Mouse (Mus musculus) hindlimb bud, embryonic 11.5 days (tissue): ENCODE data around the gene Emc1.
A peak's percentile ranks its signal among the peaks of the same experiment; 100 is the strongest.

Experiments used
- DNase-seq: peaks from one replicate; pipeline ENCODE4 v3.0.0-alpha.2; 2012; ENCODE audit warnings: low read depth, low spot score; ENCODE audit errors: extremely low spot score

Emc1 gene

DNA sequence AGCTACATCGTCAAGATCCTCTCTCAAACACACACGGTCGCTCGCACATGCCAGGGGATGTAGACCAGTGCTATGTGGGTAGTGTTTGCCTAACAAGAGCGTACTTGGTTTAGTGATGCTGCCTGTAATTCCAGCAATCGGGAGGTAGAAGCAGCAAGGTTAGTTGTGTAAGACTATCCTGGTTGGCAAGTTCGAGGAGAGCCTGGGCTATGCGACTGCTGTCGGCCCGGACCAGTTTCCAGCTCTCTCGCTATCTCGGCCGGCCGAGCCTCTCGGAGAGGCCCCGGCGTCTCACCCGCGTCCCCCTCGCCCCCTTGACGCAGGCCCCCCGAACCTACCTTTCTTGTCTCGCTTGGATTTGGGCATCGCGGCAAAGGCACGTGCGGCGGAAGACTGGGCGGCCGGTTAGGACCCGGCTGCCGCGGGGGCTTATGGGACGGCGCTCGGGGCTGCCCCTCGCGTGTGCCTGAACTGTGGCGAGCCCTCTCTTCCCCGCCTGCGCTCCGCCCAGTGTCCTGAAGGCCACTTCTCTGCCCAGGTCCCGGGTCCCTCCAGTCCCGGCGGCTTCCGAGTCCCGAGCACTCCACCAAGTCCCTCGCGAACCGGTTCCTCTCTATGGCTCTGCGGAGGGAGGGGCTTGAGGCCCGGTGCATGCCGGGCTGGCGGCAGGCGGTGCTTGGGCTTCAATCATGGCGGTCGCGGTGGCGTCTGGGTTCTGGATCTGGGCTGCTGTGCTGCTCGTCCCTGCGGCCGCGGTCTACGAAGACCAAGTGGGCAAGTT lies at the start of gene Emc1, which contains the start of the genes Mrto4 and Ubr4:
Emc1 (plus strand) TSS at position 657 of the 781 bp plus-strand sequence.
Mrto4 (minus strand) TSS at position 646 of the 781 bp plus-strand sequence.
Ubr4 (plus strand) TSS at position 679 of the 781 bp plus-strand sequence.
- DNase-seq, result no peak

DNA sequence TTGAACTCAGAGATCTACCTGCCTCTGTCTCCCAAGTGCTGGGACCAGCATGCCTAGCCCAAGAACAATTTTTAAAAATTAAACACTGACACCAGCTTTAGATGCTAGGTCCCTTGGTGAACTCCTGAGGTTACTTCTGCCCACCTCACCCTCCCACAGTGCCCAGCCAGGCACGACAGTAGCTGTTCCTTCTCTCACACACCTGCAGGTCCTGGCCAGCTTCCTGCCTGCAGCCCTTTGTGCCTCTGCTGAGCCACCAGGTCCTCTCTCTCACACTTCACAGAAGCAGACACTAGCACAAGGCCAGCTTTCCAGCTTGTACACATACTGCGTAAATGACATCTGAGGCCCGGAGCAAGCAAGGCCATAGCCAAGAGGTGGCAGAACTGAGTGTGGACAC lies 46.9 kb upstream of the Emc1 start:
- no peak for DNase-seq

DNA sequence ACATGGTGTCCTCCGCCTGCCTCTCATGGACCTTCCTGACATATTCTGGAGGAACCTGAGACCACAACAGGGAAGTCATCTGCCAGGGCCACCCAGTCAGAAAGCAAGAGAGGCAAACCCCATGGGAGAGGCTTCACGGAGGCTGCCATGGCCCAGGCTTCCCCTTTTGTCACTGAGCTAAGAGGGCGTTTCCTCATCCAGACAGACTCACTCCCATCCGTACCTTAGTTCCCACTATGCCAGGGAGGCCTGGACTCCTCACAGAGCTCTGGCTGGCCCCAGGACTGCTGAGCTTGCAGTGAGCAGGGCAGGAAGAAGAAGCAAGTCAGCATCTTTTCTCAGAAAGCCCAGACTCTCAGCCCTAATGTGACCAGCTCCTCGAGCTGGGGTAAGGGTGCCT lies 44.5 kb upstream of the Emc1 start:
- DNase-seq, result no peak

DNA sequence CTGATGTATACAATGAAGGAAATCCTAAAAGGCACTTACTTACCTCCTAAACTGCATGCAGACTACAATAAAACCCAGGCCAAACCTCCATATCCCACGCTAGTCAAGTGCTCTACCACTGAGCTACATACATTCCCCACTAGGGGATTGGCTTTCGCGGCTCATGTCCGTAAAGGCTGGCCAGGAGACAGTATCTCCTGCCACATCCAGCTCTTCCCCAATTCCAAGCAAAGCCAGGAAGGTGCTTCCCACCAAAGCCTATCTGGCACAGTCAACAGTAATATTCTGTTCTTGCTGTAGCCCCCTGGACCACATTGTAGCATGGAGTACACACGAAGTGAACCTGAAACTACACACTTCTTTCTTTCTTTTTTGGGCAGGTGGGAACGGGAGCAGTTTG lies 42.7 kb upstream of the Emc1 start:
- no peak for DNase-seq

DNA sequence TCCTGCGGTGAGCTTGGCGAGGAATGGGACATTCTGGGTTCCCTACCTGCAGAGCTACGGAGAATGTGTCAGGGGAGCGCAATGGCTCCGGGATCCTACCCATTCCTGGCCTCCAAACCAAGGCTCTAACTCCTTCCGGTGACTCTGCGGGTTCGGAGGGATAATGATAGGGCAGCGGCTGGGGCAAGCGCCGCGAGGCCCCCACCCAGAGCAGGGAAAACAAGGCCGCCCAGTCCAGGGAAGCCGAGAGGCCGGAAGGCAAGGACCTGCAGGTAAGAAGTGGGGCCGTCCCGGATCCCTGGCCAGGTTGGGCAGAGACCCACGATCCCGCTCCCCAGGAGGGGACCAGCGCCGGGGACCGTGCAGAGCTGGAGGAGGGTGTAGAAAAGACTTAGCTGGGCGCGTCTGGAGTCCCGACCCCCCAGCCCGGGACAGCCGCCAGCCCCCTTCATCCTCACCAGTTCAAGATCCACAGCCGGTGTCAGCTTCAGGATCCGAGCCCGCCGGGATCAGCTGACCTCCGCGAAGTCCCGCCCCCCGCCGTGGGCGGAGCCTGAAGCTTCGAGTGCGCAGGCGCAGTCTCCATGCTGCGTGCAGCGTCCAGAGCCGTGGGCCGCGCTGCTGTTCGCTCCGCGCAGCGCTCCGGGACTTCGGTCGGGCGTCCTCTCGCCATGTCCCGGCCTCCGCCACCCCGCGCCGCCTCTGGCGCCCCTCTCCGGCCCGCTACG lies 42.1 kb upstream of the Emc1 start, which contains the start of the genes Pqlc2 and Akr7a5:
Pqlc2 (minus strand) TSS at position 538 of the 728 bp plus-strand sequence.
Akr7a5 (plus strand) TSS at position 574 of the 728 bp plus-strand sequence.
- DNase-seq, result peak; percentile 77

DNA sequence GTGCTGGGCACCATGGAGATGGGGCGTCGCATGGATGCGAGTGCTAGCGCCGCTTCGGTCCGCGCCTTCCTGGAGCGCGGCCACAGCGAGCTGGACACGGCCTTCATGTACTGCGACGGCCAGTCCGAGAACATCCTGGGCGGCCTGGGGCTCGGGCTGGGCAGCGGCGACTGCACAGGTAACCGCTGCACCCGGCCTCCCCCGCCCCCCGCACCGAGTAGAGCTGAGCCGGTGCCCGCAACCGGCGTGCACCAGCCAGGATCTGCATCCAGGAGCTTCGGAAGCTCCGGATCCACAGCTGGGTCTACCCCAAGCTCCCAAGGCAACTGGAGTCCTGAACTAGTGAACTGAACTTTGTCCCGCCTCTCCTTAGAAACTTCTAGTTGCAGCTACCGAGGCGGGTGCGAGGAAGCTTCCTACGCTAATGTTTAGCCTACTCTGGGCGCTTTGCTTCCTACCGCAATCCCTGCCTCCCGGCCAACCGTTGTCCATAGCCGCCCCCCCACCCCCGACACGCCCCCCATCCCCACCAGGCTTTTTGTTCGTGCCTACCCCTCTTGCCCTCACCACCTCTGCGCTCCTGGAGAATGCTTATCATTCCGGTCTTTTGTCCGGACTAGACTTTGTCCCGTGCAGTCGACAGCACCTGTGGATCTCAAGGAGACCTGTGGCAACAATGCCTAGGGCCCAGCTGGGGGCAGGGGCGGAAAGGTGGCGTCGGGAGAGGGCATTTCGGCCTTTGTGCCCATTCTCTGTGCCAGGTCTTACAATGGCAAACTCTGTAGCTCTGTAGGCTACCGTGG lies 41.3 kb upstream of the Emc1 start:
- no peak for DNase-seq

DNA sequence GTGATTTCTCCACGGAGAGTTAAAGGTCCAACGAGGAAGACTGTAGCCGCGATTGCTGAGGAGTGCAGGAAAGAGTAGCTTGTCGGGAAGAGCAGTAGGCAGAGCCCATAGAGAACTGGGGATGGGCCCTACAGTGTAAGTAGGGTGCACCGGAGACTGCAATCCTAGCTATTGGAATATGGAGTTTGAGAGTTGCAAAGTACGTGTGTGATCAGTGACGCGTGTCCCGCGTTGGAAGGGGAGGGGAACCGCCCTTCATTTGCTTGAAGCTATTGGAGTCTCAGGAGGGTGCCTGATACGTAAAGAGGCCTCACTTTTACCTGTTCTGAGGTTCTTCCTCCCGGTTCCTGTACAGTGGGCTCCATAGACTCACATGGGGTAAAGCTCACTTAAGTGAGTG lies 40.7 kb upstream of the Emc1 start:
- DNase-seq, result no peak

DNA sequence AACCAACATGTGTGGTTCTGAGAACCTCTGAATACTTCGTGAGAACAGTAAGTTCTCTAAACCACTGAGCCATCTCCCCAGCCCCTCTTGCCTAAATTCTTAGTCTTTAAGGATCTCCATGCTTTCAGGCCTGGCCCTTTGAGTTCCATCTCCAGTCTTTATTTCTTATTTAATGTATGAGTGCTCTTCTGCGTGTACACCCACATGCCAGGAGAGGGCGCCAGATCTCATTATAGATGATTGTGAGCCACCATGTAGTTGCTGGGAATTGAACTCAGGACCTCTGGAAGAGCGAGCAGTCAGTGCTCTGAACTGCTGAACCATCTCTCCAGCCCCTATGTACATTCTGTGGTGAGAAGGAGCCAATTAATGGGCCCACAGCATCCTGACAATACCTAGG lies 39.8 kb upstream of the Emc1 start:
- DNase-seq, result no peak

DNA sequence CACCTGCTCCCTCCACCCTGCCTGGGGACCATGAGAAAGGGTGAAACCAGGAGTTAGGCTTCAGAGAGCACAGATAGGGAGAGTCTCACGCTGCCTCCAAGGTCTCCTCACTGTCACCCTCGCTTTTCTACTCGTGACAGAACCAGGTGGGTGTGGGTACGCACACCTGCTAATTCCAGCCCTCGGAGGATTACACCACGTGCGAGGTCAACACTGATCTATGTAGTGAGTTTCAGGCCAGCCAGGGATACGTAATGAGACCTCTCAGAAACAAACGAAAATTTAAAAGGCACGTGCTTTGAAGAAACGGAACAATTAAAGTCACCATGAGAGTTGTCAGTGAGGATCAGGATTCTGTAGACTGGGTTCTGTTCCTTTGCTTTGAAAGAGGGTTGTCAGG lies 33.9 kb upstream of the Emc1 start:
- no peak for DNase-seq

DNA sequence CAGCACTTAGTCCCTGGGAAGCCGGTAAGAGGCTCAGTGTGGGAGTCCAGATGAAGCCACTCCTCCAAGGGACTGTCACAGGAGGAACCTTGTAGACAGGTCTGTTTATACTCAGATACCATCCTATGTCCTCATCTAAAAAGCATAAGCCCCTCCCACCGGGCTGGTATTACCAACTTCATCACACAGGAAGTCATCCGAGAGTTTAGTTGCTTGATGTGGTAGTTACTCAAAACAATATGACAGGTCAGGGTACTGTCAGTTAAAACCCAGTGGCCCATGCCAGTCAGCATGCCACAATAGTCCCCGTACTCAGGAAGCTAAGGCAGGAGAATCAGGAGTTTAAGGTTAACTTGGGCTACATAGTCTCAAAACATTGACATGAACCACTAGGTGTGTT lies 32.6 kb upstream of the Emc1 start:
- DNase-seq, result no peak

DNA sequence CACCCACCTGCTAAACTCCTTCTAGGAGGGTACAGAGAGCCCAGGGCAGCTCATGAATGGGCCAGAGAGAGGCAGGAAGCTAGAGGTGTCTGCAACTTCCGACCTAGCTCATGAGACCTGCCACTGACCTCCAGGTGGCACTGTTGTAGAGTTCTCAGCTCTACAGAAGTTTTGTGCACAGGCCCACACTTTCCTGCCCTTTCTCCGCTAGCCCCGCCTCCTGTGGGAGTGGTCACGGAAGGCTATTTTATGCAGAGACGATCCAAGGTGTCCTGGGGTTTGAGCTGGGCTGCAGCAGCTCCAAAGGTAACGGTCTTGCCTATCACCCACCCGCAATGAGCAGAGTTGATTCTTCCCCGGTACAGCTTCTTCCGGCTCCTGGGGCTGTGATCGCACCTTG lies 21.8 kb upstream of the Emc1 start:
- DNase-seq, result peak; percentile 66

DNA sequence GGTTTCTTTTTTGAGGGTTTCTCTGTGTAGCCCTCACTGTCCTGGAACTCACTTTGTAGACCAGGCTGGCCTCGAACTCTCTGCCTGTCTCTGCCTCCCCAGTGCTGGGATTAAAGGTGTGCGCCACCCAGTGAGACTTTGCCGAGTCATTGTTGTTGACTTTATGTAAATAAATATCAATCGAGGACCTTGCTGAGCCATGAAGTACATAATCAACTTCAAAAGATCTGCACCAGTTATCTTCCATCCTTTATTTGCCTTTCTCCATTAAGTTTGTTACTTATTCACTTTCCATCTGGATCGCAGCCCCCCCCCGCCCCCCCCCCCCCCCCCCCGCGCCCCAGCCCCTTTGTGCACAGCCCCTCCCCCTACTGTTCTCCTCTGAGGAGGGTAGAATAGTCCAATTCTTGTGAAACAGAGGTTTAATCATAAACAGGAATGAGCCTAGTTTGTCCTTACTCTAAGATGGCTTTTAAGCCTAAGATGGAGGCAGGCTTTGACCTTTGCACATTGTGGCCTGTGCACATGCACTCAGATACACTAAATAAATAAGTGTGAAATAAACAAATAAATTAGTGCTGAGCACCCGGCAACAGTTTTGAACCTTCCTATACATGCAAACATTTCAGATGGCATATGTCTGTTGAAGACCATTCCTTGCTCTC lies 17.6 kb upstream of the Emc1 start:
- DNase-seq, result no peak

DNA sequence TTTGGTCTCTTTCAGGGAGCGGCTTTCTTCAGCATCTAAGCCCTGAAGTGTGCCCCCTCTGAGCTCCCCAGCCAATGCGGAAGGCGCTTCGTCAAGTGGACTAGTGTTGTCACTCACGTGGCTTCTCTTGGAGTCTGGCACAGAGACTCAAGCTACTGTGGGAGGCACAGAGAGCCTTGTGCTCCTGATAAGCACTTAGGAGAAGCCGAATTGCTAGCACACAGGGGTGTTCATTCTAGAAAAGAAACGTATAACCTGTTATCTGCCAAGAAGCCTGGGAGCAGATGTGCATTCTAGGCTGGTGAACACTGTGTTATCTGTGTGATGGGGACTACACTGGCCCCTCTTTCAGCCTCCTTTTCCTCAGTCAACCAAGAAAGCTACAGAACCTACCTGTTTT lies 16.9 kb upstream of the Emc1 start:
- no peak for DNase-seq

DNA sequence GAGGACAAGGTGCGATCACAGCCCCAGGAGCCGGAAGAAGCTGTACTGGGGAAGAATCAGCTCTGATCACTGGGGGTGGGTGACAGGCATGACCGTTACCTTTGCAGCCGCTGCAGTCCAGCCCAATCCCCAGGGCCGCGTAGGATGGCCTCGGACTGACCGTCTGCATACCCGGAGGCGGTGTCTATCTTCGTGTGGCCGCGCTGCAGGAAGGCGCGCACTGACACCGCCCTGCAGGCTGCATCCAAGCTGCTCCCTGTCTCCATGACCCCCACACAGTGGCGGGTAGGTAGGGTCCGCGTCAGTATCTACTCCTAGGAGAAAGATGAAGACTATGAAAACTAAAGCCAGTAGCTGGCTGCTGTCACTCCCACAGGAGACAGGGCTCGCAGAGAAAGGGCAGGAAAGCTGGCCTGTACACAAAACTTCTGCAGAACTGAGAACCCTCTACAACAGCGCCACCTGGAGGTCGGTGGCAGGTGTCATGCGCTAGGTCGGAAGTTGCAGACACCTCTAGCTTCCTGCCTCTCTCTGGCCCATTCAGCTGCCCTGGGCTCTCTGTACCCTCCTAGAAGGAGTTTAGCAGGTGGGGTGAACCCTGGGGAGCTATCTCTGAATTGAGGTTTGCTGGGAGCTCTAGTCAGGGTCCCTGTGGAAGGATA lies 15.4 kb upstream of the Emc1 start:
- peak; percentile 69 for DNase-seq

DNA sequence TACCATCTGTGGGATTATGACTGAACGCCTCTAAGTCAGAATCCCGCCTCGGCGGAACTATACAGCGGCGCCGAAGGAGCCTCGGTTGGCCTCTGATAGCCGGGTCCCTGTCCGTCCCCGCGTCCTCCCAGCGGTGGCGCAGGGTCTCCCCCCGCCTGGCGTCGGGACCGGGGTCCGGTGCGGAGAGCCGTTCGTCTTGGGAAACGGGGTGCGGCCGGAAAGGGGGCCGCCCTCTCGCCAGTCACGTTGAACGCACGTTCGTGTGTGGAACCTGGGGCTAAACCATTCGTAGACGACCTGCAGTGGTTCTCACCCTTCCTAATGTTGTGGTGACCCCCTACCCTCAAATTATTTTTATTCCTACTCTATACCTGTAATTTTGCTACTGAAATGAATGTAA lies 14.2 kb upstream of the Emc1 start:
- DNase-seq, result no peak

DNA sequence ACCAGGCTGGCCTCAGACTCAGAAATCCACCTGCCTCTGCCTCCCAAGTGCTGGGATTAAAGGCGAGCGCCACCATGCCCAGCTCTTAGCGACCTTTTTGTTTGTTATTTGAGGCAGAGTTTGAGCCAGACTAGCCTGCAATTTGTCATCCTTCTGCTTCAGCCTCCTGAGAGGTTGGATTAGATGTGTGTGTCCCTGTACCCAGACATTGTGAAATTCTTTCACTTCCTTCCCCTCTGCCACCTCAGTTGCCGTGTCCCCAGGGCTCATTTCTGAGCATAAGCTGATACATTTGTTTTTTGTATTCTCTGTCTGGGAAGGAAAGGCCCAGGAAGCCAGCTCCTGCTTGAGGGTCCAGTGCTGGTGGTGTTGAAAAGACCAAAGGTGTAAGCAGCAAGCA lies 11.6 kb upstream of the Emc1 start:
- DNase-seq, result no peak

DNA sequence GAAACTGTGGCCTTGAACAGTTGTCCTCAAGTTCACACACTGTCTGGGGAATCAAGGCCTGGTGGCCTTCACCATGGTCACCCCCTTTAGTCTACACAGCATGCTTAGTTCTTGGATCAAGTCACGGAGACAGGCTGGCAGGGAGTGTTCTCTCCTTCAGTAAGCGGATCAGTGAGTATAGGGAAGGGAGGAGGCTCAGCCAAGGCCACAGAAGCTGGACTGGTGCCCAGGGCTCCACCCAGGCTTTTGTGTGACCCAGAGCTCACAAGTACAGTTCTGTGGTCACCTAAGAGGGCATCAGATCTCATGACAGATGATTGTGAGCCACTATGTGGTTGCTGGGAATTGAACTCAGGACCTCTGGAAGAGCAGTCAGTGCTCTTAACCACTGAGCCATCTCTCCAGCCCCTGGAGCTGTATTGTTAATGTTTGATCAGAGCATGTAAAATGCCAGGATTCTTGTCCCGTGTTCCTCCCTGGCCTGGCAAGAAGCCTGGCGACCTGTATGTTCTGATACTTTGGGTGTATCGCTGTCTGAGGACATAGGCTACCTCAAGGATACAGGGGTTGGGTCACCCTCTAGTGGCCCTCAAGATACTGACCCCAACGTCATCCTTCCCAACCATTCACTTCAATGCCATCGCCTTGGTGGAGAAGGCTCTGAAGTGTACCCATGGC lies 10.7 kb upstream of the Emc1 start:
- DNase-seq, result no peak

DNA sequence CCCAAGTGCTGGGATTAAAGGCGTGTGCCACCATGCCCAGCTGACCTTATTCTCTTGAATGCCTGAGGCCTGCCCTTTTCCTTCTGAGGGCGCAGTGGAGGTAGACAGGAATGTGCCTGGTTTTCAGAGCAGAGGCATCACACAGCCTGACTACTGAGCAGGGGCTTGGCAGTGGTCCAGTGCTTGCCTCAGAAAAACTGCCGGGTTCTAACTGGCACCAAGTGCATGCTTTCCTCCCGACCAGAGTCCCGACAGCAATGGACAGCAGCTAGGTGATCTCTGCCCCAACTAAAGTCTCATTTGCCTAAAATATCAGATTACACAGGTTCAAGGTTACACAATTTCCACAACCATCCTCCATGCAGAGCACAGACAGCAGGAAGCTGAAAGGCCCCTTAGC lies 8.7 kb upstream of the Emc1 start:
- no peak for DNase-seq

DNA sequence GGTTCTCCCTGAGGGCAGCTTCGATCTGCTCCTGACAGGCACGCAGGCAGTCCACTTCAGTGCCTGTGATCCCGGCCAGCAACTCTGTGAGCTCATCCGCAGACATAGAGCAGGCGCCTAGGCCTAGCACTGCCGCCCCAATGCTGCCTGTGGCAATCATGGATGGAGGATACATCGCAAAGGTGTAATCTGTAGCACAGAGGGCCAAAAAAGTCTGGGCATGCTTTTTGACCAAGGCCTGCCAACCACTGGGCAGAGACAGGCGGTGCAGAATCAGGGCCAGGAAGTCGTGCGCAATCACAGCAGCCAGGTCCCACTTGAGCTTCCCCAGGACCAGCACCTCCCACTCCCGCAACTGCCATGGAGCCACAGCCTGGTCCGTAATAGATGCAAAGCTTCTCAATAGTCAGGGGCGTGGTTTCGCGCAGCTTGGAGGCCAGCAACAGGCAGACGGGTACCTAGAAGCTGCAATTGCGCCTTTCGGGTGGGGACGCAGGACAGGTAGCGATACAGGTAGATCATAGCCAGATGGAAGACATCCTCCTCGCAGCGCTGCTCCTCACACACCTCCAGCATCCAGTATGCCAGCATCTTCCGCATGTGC lies 6.9 kb upstream of the Emc1 start:
- no peak for DNase-seq
